Mouse (Mus musculus): ENCODE measurements around the gene Myadml2.
"Not testable (repeated sequence)": the region's sequence is repeated elsewhere in the genome, so short reads cannot be mapped to it uniquely, and the experiment has no call there.

Myadml2 gene

DNA sequence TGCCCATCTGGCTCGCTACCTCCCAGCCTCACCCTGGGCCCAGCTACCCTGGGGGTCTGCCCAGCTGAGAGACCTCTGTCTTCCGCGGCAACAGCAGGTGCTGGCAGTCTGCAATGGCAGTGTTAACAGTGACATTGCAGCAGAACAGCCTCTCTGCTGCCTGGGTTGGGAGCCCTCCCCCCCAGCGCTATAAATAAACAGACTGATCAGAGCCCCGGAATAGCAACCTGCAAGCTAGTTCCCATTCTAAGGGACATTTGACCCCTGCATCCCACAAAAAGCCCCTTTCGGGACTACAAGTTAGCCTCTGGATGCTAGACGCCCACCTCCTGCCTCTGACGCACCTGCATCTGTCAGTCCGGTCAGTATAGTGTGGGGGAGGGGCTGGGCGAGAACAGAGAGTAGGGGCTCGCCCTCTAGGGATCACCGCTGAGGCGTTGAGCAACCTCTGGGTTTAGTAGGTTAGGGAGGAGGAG, at the start of gene Myadml2:
Myadml2 (minus strand) TSS at position 158 of the 476 bp plus-strand sequence.
- DNase-seq = peak; percentile 62 to 71

DNA sequence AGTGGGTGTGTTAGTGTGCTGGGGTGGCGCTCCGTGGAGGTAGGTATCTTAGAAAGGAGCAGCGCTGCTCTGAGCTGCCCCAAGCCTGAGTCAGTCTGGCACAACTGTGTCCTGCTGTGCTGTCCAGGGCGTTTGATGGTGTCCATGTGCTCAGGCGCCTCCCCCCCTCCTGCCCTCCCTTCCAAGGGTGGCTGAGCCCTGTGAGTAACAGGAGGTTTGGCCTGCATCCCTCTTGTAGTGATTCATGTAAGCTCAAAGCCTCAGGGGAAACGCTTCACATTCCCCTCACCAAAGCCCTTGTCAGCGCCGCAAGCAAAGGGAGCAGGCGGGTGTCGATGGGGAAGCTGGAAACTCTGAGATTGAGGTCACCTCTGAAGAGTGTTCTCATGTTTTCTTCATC, 49.8 kb upstream of the Myadml2 start:
- no peak for DNase-seq

DNA sequence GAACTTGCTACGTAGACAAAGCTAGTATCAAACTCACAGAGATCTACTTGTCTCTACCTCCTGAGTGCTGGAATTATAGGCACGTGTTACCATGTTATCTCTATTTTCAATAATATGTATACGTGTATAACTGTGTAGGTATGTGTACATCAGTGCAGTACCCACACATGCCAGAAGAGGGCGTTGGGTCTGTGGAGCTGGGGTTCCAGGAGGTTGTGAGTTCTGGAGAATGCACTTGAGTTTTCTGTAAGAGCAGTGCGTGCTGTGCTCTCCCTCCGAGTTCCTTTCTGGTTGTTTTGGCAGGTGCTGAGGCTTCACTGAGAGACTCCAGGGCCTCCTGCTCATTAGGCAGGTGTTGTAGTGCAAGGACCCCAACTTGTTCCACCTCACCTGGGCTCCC, 48.6 kb upstream of the Myadml2 start:
- no peak for DNase-seq

DNA sequence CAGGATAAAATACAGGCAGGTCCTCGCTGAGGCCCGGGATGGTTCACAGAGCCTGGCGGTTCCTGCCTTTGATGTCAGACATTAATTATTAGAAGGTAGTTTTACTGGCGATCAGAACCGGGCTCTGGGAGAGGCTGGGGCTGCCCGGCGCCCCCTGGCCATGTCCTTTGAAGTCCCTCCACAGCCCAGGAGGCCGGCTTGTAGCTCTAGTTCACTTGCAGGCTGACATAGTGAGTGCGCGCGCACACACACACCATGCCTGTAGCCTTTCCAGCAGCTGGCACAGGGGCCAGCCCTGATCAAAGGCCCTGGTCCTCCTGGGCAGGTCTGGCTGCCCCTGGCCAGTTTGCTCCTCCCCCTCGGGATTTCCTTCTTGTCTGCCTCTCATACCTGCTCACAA, 47.7 kb upstream of the Myadml2 start:
- no peak for DNase-seq

DNA sequence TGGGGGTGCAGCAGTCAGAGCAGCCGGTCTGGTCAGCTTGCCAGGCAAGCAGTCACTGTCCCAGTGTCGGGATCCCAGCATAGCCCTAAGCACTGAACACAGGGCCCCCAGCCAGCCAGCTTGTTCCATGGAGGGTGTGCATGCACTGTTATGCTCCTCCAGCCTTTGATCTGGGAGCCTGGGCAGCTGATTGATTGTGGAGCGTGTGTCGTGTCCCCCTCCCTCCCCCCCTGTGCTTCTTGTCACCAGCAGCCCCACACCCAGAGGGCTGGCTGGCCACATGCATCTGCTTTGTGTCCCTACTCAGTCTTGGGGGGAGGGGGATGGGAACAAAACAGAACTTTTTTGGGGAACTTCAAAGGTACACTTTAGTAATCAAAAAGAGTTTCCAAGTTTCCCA, 47.2 kb upstream of the Myadml2 start:
- no peak for DNase-seq

DNA sequence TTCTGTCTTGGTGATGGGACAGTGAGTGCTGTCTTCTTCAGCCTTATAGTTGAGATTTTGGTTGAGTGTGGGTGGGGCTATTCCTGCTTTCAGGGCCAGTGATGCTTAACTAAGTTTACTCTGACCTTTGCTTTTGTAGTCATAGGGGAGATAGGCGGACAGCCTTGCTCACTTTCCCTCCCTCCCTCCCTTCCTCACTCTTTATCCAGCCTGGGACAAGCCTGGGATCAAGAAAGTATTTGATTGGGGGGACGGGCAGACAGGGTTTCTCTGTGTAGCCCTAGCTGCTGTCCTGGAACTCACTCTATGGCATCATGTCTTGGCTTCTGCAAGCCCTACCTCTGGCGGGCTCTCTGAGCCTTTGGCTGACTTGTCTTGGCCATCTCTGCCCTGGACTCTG, 45.5 kb upstream of the Myadml2 start:
- no peak for DNase-seq

DNA sequence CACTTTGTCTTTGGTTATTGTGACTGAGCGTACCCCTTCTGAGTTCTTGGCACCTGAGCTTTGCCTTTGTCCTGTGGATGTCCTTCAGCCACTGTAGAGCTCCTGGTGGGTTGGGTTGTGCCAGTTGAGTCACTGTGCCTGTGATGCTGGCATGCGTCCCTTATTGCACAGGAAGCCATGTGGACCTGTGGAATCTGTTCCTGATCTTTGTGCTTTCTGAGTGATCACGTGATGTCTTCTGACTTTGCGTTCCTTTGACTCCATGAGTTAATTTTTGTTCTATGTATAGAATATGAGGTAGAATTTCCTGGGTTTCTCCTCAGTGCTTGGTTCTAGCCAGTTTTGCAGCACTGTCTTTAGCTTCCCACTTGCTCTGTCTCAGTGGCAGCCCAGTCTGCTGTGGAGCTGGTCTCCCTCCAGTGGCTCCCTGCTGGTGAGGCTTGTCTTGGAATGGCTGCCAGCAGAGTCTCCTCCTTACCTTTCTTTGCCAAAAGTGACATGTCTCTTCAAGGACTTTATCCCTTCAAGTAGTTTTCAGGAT, 44.6 kb upstream of the Myadml2 start:
- DNase-seq = peak in 1 of 2 experiments; percentile 31

DNA sequence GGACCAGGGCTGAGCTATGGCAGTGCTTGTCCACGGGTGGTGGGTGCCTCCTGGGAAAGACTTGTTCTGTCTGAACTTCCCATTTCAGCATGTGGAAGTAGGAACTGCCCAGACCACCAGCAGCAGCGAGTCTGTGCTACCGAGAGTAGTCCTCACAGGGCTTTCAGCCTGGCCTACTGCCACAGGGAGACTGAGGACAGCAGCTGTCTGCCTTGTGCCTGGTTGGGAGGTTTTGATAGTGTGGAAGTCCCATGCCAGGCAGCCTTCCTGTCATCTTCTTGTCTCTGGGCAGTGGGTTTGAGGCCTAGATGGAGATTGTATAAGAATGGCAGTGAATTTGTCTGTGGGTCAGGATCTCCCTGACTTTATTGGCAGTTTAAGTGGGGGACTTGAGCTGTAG, 41.4 kb upstream of the Myadml2 start:
- DNase-seq = no peak

DNA sequence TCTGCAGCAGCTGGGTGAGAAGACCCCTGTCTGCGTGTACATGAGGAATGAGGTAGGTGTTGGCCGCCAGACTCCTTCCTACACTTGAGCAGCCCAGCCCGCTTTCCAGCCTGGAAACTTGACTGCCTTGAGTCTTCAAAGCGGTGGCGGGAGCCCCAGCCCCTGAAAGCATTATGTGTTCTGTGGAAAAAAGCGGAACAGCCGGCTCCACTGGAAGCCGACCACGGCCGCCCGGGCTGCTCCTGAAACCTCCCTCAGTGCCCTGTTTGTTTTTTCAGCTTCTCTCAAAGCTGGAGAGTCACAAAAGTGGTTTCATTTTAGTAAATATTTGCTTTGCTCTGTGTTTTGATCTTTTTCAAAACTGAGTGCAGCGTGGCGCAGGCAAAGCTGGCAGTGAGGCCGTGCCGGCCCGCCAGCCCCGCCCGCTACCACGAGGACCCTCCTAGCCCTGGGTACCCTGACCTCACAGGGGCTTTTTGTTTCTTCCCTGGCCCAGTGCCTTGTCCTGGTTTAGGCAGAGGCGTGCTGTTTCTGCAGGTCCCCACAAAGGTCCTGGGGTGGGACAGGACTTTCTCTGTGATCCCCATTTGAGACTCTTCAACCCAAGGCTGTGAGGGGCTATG, 38.8 kb upstream of the Myadml2 start:
- no peak for DNase-seq

DNA sequence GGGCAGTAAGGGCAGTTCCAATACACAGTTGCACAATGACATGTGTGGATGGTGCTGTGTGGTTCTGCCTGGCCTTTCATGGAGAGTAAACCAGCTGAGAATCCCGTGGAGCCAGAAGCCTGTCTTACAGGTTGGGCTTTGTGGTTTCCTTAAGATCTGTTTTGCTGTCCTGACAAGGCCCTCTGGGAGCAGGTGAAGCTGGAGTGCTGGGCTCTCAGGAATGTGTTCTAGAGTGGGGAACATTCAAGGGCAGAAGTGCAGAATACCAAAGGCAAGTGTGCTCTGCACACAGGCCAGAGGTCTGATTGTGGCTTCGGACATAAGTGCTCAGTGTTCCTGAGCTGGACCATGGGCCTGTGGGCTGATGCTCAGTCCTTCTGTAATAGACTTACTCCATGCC, 36.7 kb upstream of the Myadml2 start:
- DNase-seq = no peak

DNA sequence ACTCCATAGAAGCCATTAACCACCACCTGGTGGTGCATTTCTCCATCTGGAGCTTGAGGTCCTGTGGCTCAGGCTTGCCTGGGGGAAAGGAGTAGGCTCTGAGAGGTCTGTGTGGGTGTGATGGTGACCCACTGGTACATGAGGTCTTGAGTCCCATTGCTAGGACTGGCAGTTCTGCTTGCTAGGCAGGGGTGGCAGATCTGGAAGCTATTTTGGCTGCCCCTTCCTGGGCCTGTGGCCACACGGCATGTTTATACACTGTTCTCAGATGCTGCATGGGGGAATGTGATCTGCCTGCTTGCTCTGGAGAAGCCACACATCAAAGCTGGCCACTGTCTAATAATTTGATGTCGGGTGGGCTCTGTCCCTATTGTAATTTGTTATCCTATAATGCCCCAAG, 36.1 kb upstream of the Myadml2 start:
- DNase-seq = no peak

DNA sequence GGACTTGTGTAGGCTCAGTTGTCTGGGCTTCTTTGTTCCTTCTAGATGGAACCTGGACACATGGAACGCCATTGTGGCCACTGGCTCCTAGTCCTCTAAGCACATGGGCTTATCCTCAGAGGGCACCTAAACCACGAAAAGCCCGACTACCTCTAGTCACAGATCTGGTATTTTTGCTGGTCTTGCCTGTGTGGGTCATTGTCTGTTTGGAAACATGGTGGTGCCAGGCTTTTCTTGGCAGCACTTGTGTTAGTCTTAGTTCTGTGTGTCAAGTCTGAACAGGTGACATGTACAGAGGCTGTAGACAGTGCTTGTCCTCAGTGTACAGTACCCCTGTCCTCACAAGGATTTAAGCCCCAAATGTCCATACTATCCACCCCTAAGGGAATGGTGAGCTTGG, 35.6 kb upstream of the Myadml2 start:
- no peak for DNase-seq

DNA sequence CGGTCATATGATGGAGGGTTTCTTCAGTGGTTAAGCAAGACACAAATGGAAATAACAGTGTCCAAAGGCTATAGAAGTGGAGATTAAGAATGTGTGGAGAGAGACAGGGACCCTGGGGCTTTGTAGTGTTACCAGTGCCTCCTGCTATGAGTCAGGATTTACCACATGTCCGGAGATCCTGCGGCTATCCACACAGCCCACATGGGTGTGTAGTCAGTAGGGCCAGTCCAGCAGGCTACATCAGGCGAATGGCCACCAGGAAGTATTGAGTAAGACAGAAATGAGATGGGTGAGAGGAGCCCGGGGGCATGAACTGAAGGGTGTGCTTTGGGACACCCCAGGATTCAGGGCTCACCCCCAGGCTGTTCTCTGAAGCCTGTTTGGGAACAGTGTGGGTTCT, 34.7 kb upstream of the Myadml2 start:
- DNase-seq = no peak

DNA sequence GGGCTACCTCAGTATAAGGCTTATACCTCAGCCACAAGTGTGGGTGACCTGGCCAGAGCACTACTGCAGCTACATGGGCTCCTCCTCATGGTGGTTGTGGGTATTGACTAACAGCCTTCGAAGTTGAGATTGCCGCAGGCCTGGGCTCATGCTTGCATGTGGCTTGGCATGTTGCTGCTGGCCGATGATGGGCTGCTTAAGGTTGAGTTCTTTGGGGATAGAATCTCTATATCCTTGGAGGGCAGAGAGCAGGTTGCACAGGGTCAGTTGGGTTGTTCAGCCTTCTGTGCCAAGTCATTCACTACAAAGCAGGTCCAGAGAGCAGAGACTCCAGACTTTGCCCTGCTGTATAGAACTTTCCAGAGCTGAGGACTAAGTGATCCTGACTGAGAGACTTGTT, 32.0 kb upstream of the Myadml2 start:
- peak in 1 of 2 experiments; percentile 36 for DNase-seq

DNA sequence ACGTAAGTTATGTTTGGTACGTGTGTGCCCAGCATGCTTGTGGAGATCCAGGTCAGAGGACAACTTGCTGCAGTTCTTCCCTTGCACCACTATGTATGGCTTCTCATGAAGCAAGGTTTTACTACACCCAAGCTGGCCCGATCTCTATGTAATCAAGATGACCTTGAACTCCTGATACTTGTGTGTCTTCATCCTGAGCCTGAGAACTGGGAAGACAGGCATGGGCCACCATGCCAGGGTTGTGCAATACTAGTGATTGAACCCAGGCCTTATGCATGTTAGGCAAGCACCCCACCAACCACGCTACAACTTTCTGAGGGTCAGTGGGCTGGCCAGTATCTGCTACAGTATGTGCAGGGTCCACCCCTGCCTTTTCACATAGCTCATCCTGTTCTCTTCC, 29.0 kb upstream of the Myadml2 start:
- DNase-seq = no peak

DNA sequence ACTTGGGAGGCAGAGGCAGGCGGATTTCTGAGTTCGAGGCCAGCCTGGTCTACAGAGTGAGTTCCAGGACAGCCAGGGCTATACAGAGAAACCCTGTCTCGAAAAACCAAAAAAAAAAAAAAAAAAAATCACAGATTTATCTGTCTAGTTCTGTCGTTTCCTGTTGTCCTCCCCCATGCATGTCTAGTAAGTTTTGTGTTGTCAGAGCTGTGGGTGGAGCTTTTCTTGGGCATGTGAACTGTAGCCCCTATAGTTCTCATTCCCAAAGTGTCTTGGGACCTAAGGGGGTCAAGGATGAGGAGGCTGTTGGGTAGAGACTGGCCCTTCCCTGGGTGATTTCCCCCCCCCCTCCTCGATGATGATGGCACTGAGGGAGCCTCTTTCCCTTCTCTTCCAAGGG, 27.9 kb upstream of the Myadml2 start:
- not testable (repeated sequence) for DNase-seq

DNA sequence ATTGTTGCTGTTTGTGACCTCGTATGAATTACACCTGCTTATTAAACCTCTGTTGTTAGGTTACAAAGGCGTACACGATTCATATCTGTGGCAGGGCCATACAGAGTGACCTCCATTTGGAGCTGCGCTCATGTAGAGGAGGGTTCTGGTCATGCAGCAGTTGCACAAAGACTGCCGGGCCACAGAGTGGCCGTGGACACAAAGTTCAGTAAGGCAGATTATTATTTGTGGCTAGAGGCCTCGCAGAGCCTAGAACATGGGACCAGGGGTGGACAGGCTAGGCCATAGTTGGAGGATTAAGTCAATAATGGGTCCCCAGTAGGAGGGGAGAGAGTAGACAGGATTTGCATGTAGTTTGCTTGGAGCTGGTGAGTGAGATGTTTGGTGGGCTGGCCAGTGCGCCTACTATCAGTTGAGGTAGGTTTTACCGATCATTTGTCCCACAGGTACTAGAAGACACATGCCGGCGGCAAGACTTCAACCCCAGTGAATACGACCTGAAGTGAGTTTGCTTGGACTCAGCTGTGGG, 25.7 kb upstream of the Myadml2 start:
- DNase-seq = no peak

DNA sequence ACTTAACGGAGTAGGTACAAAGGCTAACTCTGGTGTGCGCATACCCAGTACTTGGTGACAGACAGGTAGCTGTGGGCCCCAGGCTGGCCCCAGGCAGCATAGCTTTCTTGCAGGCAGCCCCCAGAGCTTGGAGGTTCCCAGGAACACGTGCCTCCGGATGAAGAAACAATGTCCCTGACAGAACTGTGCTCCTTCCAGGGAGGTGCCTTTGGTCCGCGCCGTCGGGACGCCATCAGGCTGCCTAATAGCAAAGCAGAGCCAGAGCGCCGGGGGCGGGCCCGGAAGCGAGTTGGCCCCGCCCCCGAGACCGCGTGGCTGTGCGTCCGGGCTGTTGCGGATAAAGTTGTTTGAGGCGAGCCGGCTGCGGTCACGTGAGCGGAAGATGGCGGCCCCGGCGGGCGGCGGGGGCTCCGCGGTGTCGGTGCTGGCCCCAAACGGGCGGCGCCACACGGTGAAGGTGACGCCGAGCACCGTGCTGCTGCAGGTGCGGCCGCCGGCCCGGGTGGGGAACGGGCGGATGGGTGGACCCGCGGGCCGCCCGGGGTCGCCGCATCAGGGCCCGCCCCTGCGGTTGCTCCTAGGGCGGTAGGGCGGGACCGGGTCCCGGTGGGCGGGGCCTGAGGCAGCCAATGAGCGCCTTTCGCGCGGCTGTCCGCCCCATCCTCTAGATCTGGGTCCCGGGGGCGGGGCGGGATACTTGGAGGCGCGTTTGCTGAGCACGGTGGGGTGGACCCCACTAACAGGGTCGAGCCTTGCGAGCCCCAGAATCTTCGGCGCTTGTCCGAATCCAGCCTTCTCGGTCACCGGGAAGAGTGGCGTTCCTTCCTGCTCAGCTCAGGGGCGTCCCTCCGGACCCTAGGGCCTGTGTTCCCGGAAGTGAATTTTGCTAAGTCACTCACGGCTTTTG, 25.0 kb upstream of the Myadml2 start, which contains the start of gene Aspscr1:
Aspscr1 (plus strand) TSS at position 287 of the 907 bp plus-strand sequence.
- peak; percentile 94 to 97 for DNase-seq

DNA sequence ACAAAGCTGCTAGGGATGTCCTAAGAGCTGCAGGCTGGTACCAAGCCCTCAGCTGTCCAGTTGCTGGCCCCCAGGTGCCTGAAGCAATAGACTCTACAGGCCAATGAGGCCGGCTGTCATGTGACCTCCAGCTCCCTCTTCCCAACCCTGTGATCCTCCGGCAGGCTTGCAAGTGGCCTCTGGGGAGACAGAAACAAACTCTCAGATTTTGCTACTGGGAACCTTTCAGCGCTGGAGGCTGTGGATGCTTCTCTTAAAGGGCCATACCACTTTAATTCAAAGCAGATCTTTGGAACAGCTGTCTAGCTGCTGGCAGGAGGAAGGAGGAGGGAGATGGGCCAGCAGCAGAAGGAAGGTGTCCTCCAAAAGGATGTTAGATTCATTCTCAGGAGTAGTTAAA, 18.7 kb upstream of the Myadml2 start:
- no peak for DNase-seq

DNA sequence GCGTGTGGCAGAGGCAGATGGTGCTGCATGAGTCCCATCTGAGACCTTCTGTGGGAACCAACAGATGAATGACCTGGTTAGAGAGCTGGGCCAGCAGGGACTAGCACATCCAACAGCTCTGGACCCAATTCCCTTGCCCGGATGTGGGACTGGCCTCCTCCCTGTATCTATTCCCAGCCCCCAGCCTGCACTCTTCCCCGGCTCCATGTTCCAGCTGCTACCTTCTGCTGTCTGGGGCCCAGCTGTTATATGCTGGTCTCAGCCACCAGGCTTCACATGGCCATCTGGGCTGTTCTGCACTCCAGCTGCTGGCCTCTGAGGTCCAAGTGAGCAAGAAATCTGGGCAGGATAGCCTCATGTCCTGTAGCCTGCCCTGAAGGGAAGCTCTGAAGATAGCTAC, 17.4 kb upstream of the Myadml2 start:
- no peak for DNase-seq

DNA sequence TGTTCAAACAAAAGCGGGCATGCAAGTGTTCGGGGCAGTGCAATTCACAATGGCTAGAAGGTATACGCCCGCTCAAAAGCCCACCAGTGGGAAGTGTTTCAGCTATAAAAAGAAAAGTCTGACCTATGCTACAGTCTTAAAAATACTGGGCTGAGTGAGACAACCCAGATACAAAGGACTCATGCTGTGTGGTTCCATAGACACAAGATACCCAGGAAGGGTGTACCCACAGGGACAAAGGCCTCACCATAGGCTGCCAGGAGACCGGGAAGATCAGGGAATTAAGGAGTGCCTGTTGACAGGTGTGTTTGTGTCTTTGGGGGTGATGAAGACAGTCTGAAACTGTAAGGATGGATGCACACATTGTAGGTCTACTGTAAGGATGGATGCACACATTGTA, 15.8 kb upstream of the Myadml2 start:
- DNase-seq = no peak

DNA sequence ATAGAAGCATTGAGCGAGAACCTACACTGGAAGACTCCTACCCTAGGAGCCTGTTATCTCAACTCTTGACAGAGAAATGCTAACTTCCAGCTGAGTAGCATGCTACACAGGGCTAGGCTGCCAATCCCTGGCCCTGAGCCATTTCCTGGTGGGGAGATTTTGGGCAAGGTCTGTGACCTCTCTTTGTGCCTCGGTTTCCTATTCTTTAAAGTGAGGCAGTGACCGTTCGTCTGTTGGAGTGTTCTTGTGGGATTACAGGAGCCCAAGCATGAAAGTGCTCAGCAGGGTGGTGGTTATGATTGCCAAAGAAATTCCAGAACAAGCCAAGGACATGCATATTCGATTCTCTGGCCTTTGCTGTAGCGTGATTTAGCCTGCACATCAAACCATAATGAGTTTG, 14.8 kb upstream of the Myadml2 start:
- DNase-seq = peak in 1 of 2 experiments; percentile 25

DNA sequence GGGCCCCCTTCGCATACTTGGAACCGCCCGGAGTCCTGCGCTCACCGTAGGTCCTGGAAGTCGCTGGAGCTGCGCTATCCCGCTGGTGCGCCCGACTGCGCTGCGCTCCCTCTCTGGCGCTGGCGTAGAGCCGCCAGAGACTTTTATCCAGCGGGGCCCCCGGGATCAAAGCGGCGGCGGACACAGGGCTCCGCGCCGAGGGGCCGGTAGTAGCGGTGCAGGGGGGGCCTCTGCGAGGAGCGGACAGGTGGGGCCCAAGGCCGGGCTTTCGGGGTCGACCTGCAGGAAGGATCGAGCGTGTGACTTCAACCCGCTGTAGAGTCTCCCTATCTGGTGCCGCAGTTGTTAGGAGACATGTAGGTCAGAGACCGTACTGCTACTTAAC, 13.1 kb upstream of the Myadml2 start, which contains the start of gene Notum:
Notum (minus strand) TSS at position 100 of the 385 bp plus-strand sequence.
- DNase-seq = no peak

Data from cerebellum, postnatal 25 days (tissue).